Mouse (Mus musculus) liver, embryonic 14.5 days (tissue): ENCODE results near the gene Rhox1.

Experiments
- CTCF ChIP-seq: IDR thresholded peaks from 2 replicates; pipeline ENCODE4 v1.5.1; 2016; ENCODE audit warnings: antibody characterized with exemption, low read depth, control low read depth
- EP300 ChIP-seq: IDR thresholded peaks from 2 replicates; pipeline ENCODE4 v1.6.1; 2016; ENCODE audit warnings: antibody characterized with exemption, low read depth

DNA sequence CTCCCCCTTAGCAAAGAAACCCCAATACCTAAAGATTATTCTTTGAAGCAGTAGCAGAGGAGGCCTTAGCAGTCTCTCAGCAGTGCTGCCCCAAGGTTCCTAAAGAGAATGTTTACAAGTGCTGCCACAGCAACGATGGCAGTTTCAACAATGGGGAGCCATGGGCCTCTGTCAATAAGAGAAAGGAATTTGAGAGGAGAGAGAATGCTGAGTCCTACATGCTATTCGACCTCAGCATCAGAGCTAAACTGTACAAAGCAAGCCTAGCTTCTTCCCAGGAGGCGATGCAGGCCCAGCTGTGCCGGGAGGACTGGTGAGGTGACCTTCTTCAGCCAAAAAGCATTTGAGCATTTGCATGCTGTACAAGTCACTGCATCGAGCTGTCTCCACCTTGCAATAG lies 53.3 kb downstream of the Rhox1 start, which contains the start of gene Akap14:
- TF ChIP-seq CTCF (no peak), EP300 (no peak)
